Mouse (Mus musculus): ENCODE results near the gene Tmem41a.
"Not testable (repeated sequence)": the region's sequence is repeated elsewhere in the genome, so short reads cannot be mapped to it uniquely, and the experiment has no call there.

The Tmem41a gene

GRCm38 (mm10) chr16:21946761-21947715 lies at the start of gene Tmem41a:
Tmem41a (minus strand) TSS chr16:21947552.
- DNase-seq (ENCODE audit: extremely low spot score) = peak; percentile 91

DNA sequence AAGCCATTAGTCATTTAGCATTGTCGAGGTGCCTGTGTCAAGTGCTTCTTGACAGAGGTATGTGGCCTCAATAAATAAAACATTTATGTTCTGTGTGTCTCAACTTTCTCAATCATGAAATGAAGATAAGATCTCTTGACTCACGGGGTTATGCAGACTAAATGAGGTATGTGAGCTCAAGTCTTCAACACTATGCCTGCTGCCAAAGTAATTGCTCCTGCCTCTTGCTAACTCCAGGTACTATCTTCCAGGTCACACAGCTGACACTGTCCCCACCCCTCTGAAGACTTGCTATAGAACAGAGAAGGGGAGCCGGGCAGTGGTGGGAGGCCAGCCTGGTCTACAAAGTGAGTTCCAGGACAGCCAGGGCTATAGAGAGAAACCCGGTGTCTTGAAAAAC lies 49.0 kb upstream of the Tmem41a start:
- no peak for DNase-seq (ENCODE audit: extremely low spot score)

DNA sequence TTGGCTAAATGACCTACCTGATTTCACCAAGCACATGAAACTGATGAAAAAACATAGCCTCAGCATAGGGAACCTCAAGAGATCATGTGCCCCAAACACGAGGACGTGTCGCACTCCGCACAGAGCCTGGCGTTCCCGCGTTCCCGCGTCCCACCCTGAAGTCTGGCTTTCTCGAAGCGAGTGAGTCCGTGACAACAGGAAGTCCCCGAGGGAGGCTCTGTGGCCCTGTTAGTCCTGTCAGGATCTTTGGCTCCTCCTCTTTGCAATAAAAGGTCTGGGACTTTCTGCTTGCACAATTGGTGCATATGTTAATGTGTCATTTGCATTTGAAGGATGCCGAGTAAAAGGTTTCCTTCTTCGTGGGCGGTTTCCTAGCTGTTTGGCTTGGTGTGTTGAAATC lies 48.0 kb upstream of the Tmem41a start, which contains the start of gene Liph:
Liph (minus strand) TSS at position 360 of the 400 bp plus-strand sequence.
- peak; percentile 31 for DNase-seq (ENCODE audit: extremely low spot score)

DNA sequence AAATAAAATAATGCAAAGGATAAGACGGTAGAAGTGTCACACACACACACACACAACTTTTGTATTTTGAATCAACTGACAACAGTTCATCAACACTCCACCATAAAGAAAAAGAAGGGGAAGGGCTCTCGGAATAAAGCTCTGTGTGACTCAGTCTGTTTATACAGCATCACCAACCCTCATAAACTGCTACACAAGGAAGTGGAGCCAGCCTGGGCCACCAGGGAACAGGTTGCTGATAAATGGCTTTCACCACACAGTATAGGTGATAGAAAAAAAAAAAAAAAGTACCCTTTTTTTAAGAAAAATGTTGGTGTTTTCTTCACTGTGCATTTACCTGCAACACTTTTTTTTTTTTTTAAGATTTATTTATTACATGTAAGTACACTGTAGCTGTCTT lies 44.4 kb upstream of the Tmem41a start:
- no peak for DNase-seq (ENCODE audit: extremely low spot score)

DNA sequence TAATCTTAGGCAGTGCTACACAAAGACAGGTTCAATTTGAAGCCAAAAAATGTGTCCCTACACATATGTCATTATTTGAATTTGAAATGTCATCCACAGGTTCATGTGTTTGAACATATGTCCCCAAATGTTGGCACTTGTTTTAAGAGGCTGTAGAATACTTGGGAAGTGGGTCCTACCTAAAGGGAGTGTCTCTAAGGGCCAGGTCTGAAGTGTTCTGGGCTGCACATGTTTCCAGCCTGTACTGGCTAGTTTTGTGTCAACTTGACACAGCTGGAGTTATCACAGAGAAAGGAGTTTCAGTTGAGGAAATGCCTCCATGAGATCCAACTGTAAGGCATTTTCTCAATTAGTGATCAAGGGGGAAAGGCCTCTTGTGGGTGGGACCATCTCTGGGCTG lies 43.5 kb upstream of the Tmem41a start:
- DNase-seq (ENCODE audit: extremely low spot score) = not testable (repeated sequence)

DNA sequence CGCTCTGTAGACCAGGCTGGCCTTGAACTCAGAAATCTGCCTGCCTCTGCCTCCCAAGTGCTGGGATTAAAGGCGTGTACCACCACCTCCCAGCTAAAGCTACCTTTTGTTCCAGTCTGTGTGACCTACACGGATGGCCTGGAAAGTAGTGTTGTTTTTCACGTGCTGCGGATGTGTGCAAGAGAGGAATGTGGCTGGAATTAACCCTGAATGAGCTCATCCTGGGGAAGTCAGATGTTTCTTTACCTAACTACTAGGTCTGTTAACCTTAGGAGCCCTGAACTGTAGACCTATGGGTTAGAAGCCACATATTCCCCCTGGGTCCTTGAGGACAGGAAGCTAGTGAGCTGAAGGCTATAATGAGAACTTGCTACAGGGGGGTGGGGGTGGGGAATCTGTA lies 40.6 kb upstream of the Tmem41a start:
- no peak for DNase-seq (ENCODE audit: extremely low spot score)

- no peak for DNase-seq (ENCODE audit: extremely low spot score)
Observed at GRCm38 (mm10) chr16:21986191-21986590, 38.8 kb upstream of the Tmem41a start.

- no peak for DNase-seq (ENCODE audit: extremely low spot score)
Observed at GRCm38 (mm10) chr16:21984091-21984490, 36.7 kb upstream of the Tmem41a start.

DNA sequence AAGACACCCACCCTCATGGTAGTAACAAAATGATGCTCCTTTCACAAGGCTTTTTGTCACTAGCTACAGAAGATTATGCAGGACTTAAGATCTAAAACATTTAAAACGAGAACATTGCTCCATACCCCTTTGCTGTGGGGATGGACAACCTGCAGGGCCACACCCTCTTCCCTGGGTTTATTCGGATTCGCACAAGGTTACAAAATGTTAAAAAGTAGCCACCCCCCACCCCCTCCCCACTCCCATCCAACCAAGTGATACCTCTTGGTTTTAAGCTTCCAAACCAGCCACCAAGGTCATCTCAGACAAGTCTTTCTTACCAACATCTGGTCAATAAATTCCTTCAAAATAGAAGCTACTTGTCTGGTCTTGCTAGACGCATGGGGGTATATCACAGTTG lies 36.2 kb upstream of the Tmem41a start:
- no peak for DNase-seq (ENCODE audit: extremely low spot score)

- no peak for DNase-seq (ENCODE audit: extremely low spot score)
Observed at GRCm38 (mm10) chr16:21983146-21983545, 35.8 kb upstream of the Tmem41a start.

- no peak for DNase-seq (ENCODE audit: extremely low spot score)
Observed at GRCm38 (mm10) chr16:21977347-21977746, 30.0 kb upstream of the Tmem41a start.

GRCm38 (mm10) chr16:21976203-21976602 lies 28.9 kb upstream of the Tmem41a start:
- no peak for DNase-seq (ENCODE audit: extremely low spot score)

- no peak for DNase-seq (ENCODE audit: extremely low spot score)
Observed at GRCm38 (mm10) chr16:21971446-21971845, 24.1 kb upstream of the Tmem41a start.

DNA sequence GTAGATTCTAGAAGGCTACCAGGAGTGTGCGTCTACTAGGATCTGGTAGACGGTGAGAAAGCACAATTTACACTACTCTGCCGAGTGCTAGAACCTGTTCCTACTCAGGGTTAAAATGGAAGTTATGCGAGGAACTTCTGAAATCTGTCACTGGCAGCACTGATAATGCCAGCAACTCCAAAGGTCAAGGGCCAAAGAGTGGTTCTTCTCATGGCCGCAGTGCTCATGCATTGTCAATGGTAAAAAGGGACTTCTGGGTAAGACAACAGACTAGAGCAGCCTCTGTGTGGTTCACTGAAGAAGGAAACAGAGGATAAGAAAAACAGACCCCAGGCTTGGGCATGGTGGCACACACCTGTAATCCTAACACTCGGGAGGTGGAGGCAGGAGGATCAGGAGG lies 23.2 kb upstream of the Tmem41a start:
- DNase-seq (ENCODE audit: extremely low spot score) = no peak

GRCm38 (mm10) chr16:21969874-21970273 lies 22.5 kb upstream of the Tmem41a start:
- DNase-seq (ENCODE audit: extremely low spot score) = no peak

DNA sequence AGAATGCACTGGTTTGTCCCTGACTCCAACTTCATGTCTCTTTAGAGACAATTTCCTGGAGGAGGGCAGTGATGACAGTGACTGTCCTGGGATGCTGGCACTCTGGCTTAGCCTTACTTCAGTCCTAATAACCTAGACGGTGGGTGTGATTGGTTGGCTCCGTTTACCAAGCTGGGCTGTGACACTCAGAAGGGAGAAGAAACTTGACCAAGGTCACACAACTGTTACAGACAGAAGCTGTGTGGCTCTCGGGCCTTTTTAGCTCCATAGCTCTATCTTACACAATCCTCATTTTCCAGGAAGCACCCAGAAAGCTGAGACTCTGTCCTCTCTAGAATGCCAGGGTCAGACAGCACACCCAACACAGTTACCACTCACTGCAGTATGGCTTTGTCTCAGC lies 18.2 kb upstream of the Tmem41a start:
- no peak for DNase-seq (ENCODE audit: extremely low spot score)

DNA sequence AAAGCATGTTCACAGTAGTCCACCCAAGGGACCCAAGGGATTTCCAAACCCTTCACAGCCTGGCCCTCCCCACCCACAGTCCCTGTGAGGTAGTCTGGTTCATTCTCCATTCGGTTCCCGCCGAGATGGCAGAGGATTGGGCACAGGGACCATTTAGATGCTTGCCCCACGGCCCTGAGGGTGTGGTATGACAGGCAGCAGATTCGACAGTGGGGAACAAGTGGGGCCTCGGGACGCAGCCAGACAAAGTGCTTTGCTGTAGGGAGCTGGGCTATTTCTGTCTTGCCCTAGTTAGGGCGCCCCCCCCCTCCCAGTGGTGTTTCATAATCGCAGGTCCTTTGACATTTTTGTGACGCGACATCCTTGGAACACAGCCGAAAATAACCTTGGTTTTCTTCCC lies 8.2 kb upstream of the Tmem41a start:
- no peak for DNase-seq (ENCODE audit: extremely low spot score)

GRCm38 (mm10) chr16:21928471-21928870 lies 18.9 kb downstream of the Tmem41a start:
- no peak for DNase-seq (ENCODE audit: extremely low spot score)

- DNase-seq (ENCODE audit: extremely low spot score) = no peak
Observed at GRCm38 (mm10) chr16:21916681-21917080, 30.7 kb downstream of the Tmem41a start.

DNA sequence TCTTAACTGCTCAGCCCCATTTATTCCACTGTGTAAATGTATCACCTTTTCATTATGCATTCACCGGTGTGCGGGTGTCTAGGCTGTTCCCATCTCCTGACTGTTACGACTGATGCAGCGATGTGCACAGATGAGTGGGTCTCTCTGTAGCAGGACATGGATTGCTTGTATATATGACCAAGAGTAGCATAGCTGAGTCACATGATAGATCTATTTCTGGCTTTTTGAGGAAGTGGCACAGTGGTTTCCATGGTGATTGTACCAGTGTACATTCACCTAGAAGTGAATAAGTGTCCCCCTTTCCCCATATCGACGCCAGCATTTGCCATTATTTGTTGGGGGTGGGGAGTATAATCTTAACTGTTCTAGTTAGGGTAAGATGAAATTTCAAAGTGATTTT lies 34.0 kb downstream of the Tmem41a start:
- DNase-seq (ENCODE audit: extremely low spot score) = no peak

DNA sequence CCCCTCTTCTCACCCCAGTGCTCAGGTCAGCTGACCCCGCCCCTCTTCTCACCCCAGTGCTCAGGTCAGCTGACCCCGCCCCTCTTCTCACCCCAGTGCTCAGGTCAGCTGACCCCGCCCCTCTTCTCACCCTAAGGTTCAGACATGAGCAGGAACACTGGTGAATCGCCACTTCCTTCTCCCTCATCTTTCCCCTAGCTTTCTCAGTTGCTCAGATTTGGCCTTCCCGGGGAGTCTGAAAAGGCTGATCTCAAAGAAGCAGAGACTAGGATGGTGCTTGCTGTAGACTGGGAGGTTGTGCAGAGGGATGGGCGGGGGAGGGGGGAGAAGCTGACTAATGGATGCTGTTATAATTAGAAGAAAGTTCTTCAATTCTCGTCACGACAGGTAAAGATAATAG lies 38.4 kb downstream of the Tmem41a start:
- DNase-seq (ENCODE audit: extremely low spot score) = peak; percentile 34

GRCm38 (mm10) chr16:21906902-21907301 lies 40.5 kb downstream of the Tmem41a start:
- DNase-seq (ENCODE audit: extremely low spot score) = no peak

- no peak for DNase-seq (ENCODE audit: extremely low spot score)
Observed at GRCm38 (mm10) chr16:21905996-21906395, 41.4 kb downstream of the Tmem41a start.

- no peak for DNase-seq (ENCODE audit: extremely low spot score)
Observed at GRCm38 (mm10) chr16:21904636-21905035, 42.7 kb downstream of the Tmem41a start.
